Mouse (Mus musculus): ENCODE results near the gene Sh3pxd2b.

GRCm38 (mm10) chr11:32349284-32349953, 1.8 kb downstream of the Sh3pxd2b start:
- no peak for TF ChIP-seq CTCF (IDR thresholded peaks at IDR 0.05; ENCODE audit: low read depth, low read length)
- TF ChIP-seq POLR2A (IDR thresholded peaks at IDR 0.05; ENCODE audit: insufficient read depth, low read length), result no peak
- no peak for TF ChIP-seq EP300 (IDR thresholded peaks at IDR 0.05; ENCODE audit: insufficient read depth, low read depth, low read length)

All from ES-Bruce4 (cell line).